Mouse (Mus musculus) gastrocnemius, postnatal 14 days (tissue): ENCODE measurements around the gene Il34. TPM values are rescaled to one million over a fixed set of nuclear protein-coding genes. Genes with fewer than 3 reads are reported as not detected.

Experiments
- DNase-seq: peaks from one replicate; pipeline ENCODE4 v3.0.0; 2021; ENCODE audit warnings: mixed read lengths
- intact Hi-C: fragments of 180-260 bp; cut with DNase I; formaldehyde crosslinking; loops from one replicate; pipeline ENCODE4 v1.15.1; 2025; ENCODE audit warnings: low total_unique reads
- total RNA-seq, 2 experiments: library from RNA; stranded (reverse); gene quantifications; 2 replicates each; pipeline ENCODE4 v1.2.3; 2021

The Il34 gene
- total RNA-seq, 2 experiments from 2014 or later = 15.6 to 20.0 TPM

DNA sequence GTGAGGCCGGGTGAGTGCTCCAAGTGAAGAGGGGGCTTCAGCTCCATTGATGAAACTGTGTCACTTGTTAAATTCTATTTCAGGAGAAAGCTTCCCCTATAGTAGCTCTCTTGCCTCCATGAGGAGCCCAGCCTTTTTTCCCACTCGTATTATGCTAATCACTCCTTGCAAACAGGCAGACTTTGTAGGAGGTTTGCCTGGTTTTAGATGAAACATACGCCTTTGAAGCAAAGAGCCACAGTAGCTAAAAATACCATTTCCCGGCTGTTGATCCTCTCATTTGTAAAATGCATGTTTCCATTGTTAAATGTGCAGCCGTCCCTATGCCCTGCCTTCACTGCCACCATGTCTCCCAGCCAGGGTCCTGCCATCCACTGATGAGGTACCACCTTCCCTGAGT is 108.2 kb downstream of the Il34 start:
- intact Hi-C loops = no loop called here

DNA sequence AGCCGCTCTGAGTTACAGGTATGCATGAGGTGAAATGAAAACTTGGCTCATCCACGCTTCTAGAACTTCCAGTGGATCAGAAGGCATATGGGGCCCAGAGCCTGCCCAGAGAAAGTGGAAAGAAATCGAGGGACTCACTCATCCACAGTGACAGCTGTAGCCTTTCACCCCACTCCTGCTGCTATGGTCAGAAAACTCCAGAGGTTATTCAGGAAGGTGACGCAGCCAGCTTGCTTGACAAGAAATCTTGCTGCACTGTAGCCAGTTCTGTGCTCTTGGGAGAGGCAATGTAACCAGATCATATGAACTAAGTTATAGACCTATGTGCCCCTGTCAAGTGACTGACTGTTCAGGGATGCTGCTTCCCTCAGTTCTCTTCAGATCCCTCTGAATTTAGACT is 109.7 kb downstream of the Il34 start:
- DNase-seq = no peak
- intact Hi-C loops = no loop called here

More for the DNA sequence above, 108.2 kb downstream of the Il34 start:
- no peak for DNase-seq

DNA sequence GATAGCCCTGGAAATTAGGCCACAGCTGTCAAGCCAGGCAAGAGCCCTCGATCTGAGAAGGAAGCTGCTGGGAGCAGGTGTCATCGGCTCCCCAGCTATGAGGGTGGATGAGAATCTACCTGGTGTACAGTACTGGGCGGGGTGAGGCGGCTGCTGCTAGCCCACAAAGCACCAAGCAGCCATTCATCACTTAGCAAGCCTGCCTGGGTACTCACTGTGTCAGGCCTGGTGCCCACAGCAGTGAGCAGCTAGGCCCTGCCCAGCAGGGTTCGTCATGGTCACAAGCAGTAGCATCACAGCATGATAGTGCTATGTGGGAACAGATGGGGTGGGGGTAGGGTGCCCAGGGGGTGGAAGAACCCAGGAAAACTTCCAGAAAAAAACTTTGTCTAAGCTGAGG is 110.3 kb downstream of the Il34 start:
- no peak for DNase-seq
- intact Hi-C loops = no loop called here

DNA sequence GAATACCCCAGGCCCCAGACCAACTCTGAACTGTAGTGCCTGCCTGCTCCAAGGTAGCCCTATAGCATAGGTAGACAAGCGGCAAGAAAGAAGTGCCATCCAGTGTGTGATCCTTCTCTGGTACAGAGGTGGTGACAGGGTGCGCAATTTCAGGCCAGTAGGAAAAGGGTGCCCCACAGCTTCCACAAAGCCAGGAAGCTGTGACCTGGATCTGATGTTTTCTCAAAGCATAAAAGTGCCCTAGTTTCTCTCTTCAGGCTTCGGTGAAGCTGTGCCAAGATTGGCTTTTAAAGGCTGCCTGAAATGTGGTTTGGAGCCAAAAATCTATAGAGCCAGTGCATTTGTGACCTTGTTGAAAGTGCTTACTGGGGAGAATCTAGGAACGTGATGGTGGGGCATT is 110.9 kb downstream of the Il34 start:
- intact Hi-C loops = no loop called here
- DNase-seq = no peak

DNA sequence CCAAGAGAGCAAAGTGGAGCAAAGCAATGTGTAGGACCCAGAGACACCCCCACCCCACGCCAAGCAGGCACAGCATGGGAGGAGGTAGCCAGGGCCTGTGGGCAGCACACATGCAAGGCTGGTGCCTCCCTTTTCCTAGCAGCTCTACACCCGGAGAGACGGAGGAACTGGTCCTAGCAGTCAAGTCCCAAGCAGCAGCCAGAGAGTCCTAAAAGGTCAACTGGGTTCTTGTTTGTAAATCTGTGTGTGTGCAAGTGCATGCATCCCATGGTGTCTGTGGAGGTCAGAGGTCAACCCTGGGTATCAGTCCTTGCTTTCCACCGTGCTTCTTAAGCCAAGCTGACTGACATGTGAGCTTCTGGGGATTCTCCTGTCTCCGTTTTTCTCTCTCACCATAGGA is 111.5 kb downstream of the Il34 start:
- intact Hi-C loops = no loop called here
- no peak for DNase-seq

Other genes starting within 250 kb of the Il34 start
- gene Vac14, start 187.3 kb downstream of the Il34 start, total RNA-seq = 10 to 100 TPM; 12.5 to 15.4 TPM
- 10 to 100 TPM; 44.3 to 47.6 TPM for gene Mtss1l, start 84.4 kb downstream of the Il34 start, total RNA-seq
- gene Cog4, start 40.7 kb upstream of the Il34 start, total RNA-seq = 10 to 100 TPM; 38.9 to 44.1 TPM
- gene Sf3b3, start 40.9 kb upstream of the Il34 start, total RNA-seq = 10 to 100 TPM; 24.2 to 29.3 TPM
- 1 to 10 TPM; 3.3 to 4.1 TPM for gene Fuk, start 96.6 kb upstream of the Il34 start, total RNA-seq
- 10 to 100 TPM; 32.0 to 35.6 TPM for gene St3gal2, start 114.0 kb upstream of the Il34 start, total RNA-seq
- 10 to 100 TPM; 29.8 to 31.2 TPM for gene Ddx19a, start 191.9 kb upstream of the Il34 start, total RNA-seq
- 10 to 100 TPM in 1 of 2 experiments, 1 to 10 TPM in 1; 9.3 to 11.0 TPM for gene Ddx19b, start 225.8 kb upstream of the Il34 start, total RNA-seq
- 10 to 100 TPM; 46.3 to 53.3 TPM for gene Aars, start 227.2 kb upstream of the Il34 start, total RNA-seq